Mouse (Mus musculus) intestine, embryonic 15.5 days (tissue): ENCODE data around the gene 1700001C19Rik. TPM values are rescaled to one million over a fixed set of nuclear protein-coding genes. Genes with fewer than 3 reads are reported as not detected.

Experiments used
- ATAC-seq: fragments of 200-750 bp; cut with Nextera tagmentation; 2 replicates; pipeline ENCODE4 v1.8.0; 2017; ENCODE audit warnings: moderate TSS enrichment, moderate library complexity
- H3K27ac ChIP-seq: fragments of 300-500 bp; sonication (generic); 2 replicates; pipeline ENCODE4 v1.5.1; 2015; ENCODE audit warnings: mild to moderate bottlenecking, inconsistent platforms
- H3K27me3 ChIP-seq: fragments of 300-500 bp; sonication (generic); replicated peaks from 2 replicates; pipeline ENCODE4 v1.6.1; 2015; ENCODE audit warnings: inconsistent platforms
- H3K36me3 ChIP-seq: fragments of 300-500 bp; sonication (generic); 2 replicates; pipeline ENCODE4 v1.6.1; 2015; ENCODE audit warnings: inconsistent platforms
- H3K4me1 ChIP-seq: fragments of 300-500 bp; sonication (generic); replicated peaks from 2 replicates; pipeline ENCODE4 v1.6.1; 2015; ENCODE audit warnings: inconsistent platforms
- H3K4me2 ChIP-seq: fragments of 300-500 bp; sonication (generic); replicated peaks from 2 replicates; pipeline ENCODE4 v1.6.1; 2015; ENCODE audit warnings: mild to moderate bottlenecking, inconsistent platforms
- H3K4me3 ChIP-seq: fragments of 300-500 bp; sonication (generic); replicated peaks from 2 replicates; pipeline ENCODE4 v1.5.1; 2015; ENCODE audit warnings: inconsistent platforms
- H3K9ac ChIP-seq: fragments of 300-500 bp; sonication (generic); 2 replicates; pipeline ENCODE4 v1.6.1; 2015; ENCODE audit warnings: inconsistent platforms
- H3K9me3 ChIP-seq: fragments of 300-500 bp; sonication (generic); 2 replicates; pipeline ENCODE4 v1.6.1; 2016; ENCODE audit warnings: inconsistent platforms
- WGBS: fragments of 180-500 bp; shearing (Covaris S2); methylation state at CpG from one replicate; pipeline ENCODE4 v1.1.7; 2015; 5-methylcytosine and 5-hydroxymethylcytosine counted together
- polyA plus RNA-seq: library from polyadenylated mRNA; unstranded; fragments of >200 nt; fragmentation: Nextera tagmentation; extraction: Ambion mirVana; gene quantifications from 2 replicates; pipeline ENCODE4 v1.2.1, GENCODE M21; 2015

The 1700001C19Rik gene
- polyA plus RNA-seq, 1 experiment from 2014 or later: 0.38 TPM

DNA sequence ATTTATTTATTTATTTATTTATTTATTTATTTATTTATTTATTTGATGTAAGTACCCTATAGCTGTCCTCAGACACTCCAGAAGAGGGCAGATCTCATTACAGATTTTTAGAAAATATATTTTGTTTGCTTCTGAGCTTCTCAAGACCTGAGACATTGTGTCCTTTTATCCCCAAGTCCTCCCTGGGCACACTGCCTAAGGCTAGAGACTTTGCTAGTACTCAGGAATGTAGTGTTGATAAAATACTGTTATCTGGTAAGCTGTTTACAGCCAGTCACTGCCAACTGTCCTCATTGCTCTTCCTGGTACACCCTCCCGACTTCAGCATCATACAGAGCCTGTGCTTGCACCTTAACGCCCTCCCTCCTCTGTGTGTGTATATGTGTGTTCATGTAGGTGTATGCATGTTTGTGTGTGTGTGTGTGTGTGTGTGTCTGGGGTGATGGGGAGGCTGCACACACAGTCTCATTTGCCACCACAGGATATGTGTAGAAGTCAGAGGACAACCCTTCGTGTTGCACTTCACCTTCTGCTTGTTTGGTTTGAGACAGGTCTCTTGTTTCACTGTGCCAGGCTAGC is 22.3 kb upstream of the 1700001C19Rik start:
- no peaks in the 10 kb centered on the region for H3K27me3 ChIP-seq
- no peaks in the 10 kb centered on the region for H3K9me3 ChIP-seq
- 47% methylated on average over 3 of the region's 3 CpGs for WGBS
- no peak overlapping the region for H3K27ac ChIP-seq
- no peak for ATAC-seq
- H3K36me3 ChIP-seq: no peaks in the 10 kb centered on the region
- H3K4me1 ChIP-seq: peaks cover 33% of the 10 kb centered on the region
- no peak overlapping the region for H3K9ac ChIP-seq
- no peak overlapping the region for H3K4me3 ChIP-seq
- H3K4me2 ChIP-seq: no peak overlapping the region

DNA sequence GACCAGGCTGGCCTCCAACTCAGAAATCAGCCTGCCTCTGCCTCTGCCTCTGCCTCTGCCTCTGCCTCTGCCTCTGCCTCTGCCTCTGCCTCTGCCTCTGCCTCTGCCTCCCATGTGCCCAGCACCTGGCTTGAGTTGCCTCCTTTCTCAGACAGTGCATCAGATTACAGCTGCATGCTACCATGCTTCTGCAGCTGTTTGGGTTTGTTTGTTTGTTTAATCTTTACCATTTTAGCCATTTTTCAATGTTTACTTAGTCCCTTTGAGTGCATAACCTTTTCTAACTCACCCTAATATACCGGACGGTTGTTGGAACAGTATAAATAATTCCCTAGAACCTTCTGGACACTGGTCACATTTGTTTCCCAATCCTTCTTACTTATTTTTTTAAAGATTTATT is 21.8 kb upstream of the 1700001C19Rik start:
- Histone ChIP-seq H3K4me2 (no peak overlapping the region), H3K4me3 (no peak overlapping the region), H3K4me1 (peaks cover 30% of the 10 kb centered on the region), H3K9me3 (no peaks in the 10 kb centered on the region), H3K9ac (no peak overlapping the region), H3K27me3 (no peaks in the 10 kb centered on the region), H3K36me3 (no peaks in the 10 kb centered on the region), H3K27ac (no peak overlapping the region)
- no peak for ATAC-seq
- whole genome bisulfite sequencing: 86% methylated on average over 2 of the region's 2 CpGs

GRCm38 (mm10) chr17:47458310-47458709 is 21.1 kb upstream of the 1700001C19Rik start:
- Histone ChIP-seq H3K4me2 (no peak overlapping the region), H3K9ac (no peak overlapping the region), H3K9me3 (no peaks in the 10 kb centered on the region), H3K36me3 (no peaks in the 10 kb centered on the region), H3K27ac (no peak overlapping the region), H3K4me1 (peaks cover 29% of the 10 kb centered on the region), H3K27me3 (no peaks in the 10 kb centered on the region), H3K4me3 (no peak overlapping the region)
- 78% methylated on average over 13 of the region's 13 CpGs for WGBS
- no peak for ATAC-seq

DNA sequence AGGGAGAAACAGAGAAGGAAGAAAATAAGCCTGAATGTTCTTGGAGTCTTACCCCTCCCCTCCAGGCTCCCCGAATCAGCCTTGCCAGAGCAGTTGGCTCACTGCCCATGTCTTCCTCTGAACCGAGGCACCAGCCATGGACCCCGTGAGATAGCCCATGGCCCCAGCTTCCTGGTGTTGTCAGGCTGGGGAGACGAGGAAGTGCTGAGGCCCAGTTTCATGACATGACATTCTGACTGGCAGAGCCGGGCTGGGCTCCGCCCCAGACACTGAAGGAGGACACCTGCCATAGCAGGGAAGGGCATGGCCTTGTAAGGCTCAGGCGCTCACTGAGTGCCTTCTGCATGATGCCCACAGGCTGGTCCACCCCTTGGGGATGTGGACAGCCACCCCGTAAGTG is 17.5 kb upstream of the 1700001C19Rik start:
- Histone ChIP-seq H3K4me1 (peaks cover 41% of the 10 kb centered on the region), H3K4me3 (no peak overlapping the region), H3K4me2 (no peak overlapping the region), H3K9me3 (no peaks in the 10 kb centered on the region), H3K36me3 (no peaks in the 10 kb centered on the region), H3K9ac (no peak overlapping the region), H3K27me3 (no peaks in the 10 kb centered on the region), H3K27ac (no peak overlapping the region)
- WGBS: 39% methylated on average over 8 of the region's 8 CpGs
- peak; percentile 58 for ATAC-seq

DNA sequence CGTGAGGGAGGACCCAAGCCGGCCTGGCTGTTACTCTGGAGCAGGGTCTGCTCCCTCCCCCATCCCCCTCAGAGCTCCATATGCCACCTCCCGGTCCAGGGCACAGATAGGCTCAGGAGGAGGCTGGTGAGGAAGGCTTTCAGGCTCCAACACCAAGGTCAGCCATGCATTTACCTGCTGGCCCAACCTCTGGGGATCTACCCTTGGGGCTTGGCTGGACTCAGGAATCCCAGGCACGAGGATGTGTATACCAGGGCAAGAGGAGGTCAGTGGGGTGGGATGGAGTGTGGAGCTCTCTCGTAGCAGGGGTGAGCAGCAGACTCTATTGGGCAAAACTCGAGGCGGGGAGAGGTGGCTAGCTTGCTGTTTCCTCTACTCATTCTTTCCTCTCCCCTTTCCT is 15.7 kb upstream of the 1700001C19Rik start:
- ATAC-seq: no peak
- Histone ChIP-seq H3K27ac (no peak overlapping the region), H3K4me1 (peaks cover 54% of the 10 kb centered on the region), H3K4me2 (no peak overlapping the region), H3K4me3 (no peak overlapping the region), H3K27me3 (no peaks in the 10 kb centered on the region), H3K9ac (no peak overlapping the region), H3K36me3 (no peaks in the 10 kb centered on the region), H3K9me3 (no peaks in the 10 kb centered on the region)
- WGBS: 47% methylated on average over 7 of the region's 7 CpGs

DNA sequence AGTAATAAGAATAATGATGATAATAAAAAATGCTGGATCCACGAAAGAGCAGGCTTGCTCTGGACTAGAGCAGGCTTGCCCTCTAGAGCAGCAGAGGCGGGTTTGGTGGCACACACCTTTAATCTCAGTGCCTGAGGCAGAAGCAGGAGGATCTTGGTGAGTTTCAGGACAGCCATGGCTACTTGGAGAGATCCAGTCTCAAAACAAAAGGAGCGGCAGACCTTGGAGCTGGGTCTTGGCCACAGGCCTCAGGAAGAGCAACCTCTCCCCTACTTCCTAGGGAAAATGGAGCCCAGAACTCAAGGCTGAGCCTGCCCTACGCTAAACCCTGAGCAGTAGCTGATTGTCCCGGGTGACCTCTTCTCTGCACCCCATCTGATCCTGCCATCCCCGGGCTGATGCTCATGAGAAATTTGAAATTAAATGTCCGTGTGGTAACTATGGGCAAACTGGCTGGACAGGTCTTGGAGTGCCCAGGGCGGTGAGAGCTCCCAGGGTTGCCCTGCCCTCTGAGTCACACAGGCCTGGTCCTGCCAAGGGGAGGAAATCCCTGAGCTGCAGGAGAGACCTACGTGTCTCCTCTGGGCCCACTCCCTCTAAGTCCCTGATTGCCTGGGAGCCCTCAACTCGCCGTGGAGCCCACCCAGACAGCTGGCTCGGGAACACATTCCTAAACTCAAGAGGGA is 13.8 kb upstream of the 1700001C19Rik start:
- Histone ChIP-seq H3K4me1 (peaks cover 60% of the 10 kb centered on the region), H3K36me3 (no peaks in the 10 kb centered on the region), H3K27me3 (no peaks in the 10 kb centered on the region), H3K9ac (no peak overlapping the region), H3K4me2 (no peak overlapping the region), H3K4me3 (no peak overlapping the region), H3K27ac (peak overlapping the region; percentile 8; the same call in 1 of the 2 replicates), H3K9me3 (no peaks in the 10 kb centered on the region)
- ATAC-seq: no peak
- 60% methylated on average over 12 of the region's 12 CpGs for WGBS

GRCm38 (mm10) chr17:47450239-47450638 is 13.1 kb upstream of the 1700001C19Rik start:
- ATAC-seq: 0 out of 2 replicates have a peak, but pooled peaks have one; percentile 6
- Histone ChIP-seq H3K4me1 (peaks cover 61% of the 10 kb centered on the region), H3K4me3 (no peak overlapping the region), H3K27ac (peak overlapping the region; percentile 96), H3K27me3 (no peaks in the 10 kb centered on the region), H3K9ac (no peak overlapping the region), H3K9me3 (no peaks in the 10 kb centered on the region), H3K36me3 (no peaks in the 10 kb centered on the region), H3K4me2 (0 out of 2 replicates have a peak overlapping the region, but pooled peaks have one; percentile 44)
- WGBS: 30% methylated on average over 7 of the region's 7 CpGs

GRCm38 (mm10) chr17:47449432-47449831 is 12.3 kb upstream of the 1700001C19Rik start:
- 48% methylated on average over 5 of the region's 5 CpGs for WGBS

DNA sequence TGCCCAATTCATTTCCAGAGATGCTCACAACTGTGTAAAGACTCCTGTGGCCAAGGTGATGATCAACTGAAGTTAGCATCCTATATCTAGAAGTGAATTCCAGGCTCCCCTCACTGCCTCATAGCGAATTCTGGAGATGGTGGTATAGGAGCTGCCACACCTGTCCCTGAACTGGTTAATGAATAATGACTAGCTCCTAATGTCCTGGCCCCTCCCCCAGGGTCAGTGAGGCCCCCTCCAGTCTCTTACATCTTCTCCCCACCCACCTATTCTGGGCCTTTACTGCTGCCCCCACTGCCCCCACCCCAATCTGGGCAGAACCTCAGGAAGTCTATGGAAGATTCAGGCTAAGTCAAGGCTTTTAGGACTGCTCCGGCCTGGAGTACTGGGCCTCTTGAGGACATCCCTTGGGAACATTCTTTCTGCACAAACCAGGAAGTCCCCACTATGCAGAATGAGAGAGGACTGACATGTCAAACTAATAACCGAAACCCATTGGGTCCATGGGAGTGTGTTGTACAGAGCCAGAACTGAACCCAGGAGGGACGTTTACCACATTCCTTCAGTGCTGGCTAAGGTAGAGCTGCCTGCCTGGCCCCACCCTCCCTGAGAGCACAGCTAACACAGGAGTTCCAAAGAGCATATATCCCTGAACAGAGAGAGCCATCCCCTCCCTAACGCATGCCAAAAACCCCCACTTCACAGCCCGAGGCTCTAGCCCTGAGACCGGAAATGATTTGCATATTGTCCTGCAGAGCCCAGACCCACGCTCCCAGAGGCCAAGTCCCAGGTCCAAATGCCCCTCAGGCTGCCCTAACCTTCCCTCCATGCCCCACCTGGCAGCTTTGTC is 11.6 kb upstream of the 1700001C19Rik start:
- WGBS: 20% methylated on average over 8 of the region's 8 CpGs
- Histone ChIP-seq H3K4me1 (peaks cover 58% of the 10 kb centered on the region), H3K4me3 (no peak overlapping the region), H3K9ac (peak overlapping the region; percentile 33; the same call in 1 of the 2 replicates), H3K9me3 (no peaks in the 10 kb centered on the region), H3K27me3 (no peaks in the 10 kb centered on the region), H3K27ac (peak overlapping the region; percentile 96), H3K36me3 (no peaks in the 10 kb centered on the region), H3K4me2 (peak overlapping the region; percentile 44)
- ATAC-seq: peak; percentile 76

More at GRCm38 (mm10) chr17:47449432-47449831, 12.3 kb upstream of the 1700001C19Rik start:
- H3K4me3 ChIP-seq: no peak overlapping the region; the same call in 1 of the 2 replicates
- no peaks in the 10 kb centered on the region for H3K27me3 ChIP-seq
- H3K36me3 ChIP-seq: no peaks in the 10 kb centered on the region
- H3K4me2 ChIP-seq: peak overlapping the region; percentile 44
- H3K9ac ChIP-seq: peak overlapping the region; percentile 33; the same call in 1 of the 2 replicates
- peak; percentile 69 for ATAC-seq
- peak overlapping the region; percentile 96 for H3K27ac ChIP-seq
- H3K9me3 ChIP-seq: no peaks in the 10 kb centered on the region
- peaks cover 54% of the 10 kb centered on the region for H3K4me1 ChIP-seq

DNA sequence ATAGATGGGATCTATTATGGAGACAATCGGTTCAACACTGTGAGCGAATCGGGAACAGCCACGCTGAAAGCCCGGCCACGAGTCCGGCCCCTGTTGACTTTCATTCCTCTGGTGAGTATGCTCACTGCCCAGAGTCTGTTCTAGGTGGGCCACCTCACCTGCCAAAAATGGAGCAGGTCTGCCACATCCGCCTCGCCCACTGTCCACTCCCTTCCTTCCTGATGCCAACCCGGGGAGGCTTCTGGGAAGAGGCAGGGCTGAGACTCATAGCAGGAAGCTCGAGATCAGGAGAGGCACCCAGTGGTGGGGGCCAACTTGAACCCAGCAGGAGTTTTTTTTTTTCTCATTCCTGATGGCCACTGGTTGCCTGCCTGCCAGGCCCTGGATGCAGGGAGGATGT is 9.4 kb upstream of the 1700001C19Rik start:
- Histone ChIP-seq H3K4me3 (no peak overlapping the region), H3K27ac (peak overlapping the region; percentile 63), H3K9me3 (no peaks in the 10 kb centered on the region), H3K27me3 (no peaks in the 10 kb centered on the region), H3K4me1 (peaks cover 52% of the 10 kb centered on the region), H3K36me3 (no peaks in the 10 kb centered on the region), H3K4me2 (no peak overlapping the region), H3K9ac (no peak overlapping the region)
- no peak for ATAC-seq
- 82% methylated on average over 11 of the region's 11 CpGs for WGBS

GRCm38 (mm10) chr17:47446025-47446424 is 8.8 kb upstream of the 1700001C19Rik start:
- no peaks in the 10 kb centered on the region for H3K9me3 ChIP-seq
- no peak overlapping the region for H3K9ac ChIP-seq
- WGBS: 48% methylated on average over 9 of the region's 9 CpGs
- no peak overlapping the region for H3K4me2 ChIP-seq
- peaks cover 52% of the 10 kb centered on the region for H3K4me1 ChIP-seq
- peak overlapping the region; percentile 63 for H3K27ac ChIP-seq
- no peak for ATAC-seq
- no peak overlapping the region for H3K4me3 ChIP-seq
- H3K27me3 ChIP-seq: no peaks in the 10 kb centered on the region
- H3K36me3 ChIP-seq: no peaks in the 10 kb centered on the region

DNA sequence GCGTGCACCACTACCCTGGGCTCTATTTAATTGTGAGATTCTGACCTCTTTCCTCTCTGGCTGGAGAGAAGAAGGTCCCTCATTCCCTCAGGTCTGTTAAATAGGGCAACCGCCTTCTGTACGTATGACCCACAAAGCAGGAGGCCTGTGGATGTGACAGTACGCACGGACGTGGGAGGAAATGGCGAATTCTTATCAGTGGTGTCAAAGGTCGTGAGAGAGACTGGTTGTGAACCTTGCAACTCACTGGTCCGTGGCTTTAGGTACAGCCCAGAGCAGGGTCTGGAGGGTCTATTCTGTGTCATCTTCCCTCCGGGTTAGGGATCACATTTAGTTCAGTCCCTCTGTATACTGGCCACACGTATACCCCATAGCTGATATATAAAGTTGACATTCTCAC is 8.3 kb upstream of the 1700001C19Rik start:
- WGBS: 52% methylated on average over 11 of the region's 11 CpGs
- no peak for ATAC-seq
- Histone ChIP-seq H3K27me3 (no peaks in the 10 kb centered on the region), H3K27ac (peak overlapping the region; percentile 63; the same call in 1 of the 2 replicates), H3K4me2 (no peak overlapping the region), H3K4me1 (peaks cover 51% of the 10 kb centered on the region), H3K9me3 (no peaks in the 10 kb centered on the region), H3K9ac (no peak overlapping the region), H3K4me3 (no peak overlapping the region), H3K36me3 (no peaks in the 10 kb centered on the region)
